Mouse (Mus musculus) bone marrow macrophage, adult 2 months (primary cell): ENCODE measurements around the gene Scp2.

ENCODE experiments used
- CTCF ChIP-seq: IDR thresholded peaks from 2 replicates; pipeline ENCODE4 v1.5.1; 2012; ENCODE audit warnings: low read depth, mild to moderate bottlenecking, low read length, moderate library complexity
- POLR2A ChIP-seq: IDR thresholded peaks from 2 replicates; pipeline ENCODE4 v1.6.1; 2012; ENCODE audit warnings: mild to moderate bottlenecking, low read depth, low read length, borderline replicate concordance

DNA sequence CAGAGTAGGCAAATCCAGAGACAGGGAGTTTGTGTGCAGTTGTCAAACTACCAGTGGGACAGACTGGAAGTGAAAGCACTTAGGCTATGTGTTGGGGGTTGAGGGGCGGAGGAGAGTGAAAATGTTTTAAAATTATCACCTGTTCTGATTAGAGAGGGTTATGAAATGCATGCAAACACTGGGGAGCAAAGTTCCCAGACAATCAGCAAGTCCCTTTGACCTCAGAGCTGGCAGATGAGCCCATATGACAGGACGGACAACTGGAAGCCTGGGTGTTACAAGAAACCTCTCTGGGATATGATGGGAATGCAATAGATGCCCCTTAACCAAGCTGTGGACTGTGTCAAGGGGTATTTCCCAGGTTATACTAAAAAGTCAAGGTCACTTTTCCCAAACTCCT lies 76.7 kb downstream of the Scp2 start:
- TF ChIP-seq CTCF (no peak), POLR2A (no peak)
